Mouse (Mus musculus): ENCODE measurements around the gene Il10rb.

Il10rb gene

GRCm38 (mm10) chr16:91405640-91406584 lies at the start of gene Il10rb:
Gene Il10rb (plus strand): TSS chr16:91406164.
- peak; percentile 77 for DNase-seq (ENCODE audit: low spot score)

GRCm38 (mm10) chr16:91356760-91357525 lies 49.0 kb upstream of the Il10rb start:
- DNase-seq (ENCODE audit: low spot score) = no peak

- no peak for DNase-seq (ENCODE audit: low spot score)
These were observed 48.5 kb upstream of the Il10rb start for GRCm38 (mm10) chr16:91357526-91357900.

- peak; percentile 51 for DNase-seq (ENCODE audit: low spot score)
These were observed 47.4 kb upstream of the Il10rb start for GRCm38 (mm10) chr16:91358555-91358954.

- DNase-seq (ENCODE audit: low spot score) = no peak
These were observed 46.4 kb upstream of the Il10rb start for GRCm38 (mm10) chr16:91359531-91359930.

GRCm38 (mm10) chr16:91360162-91360561 lies 45.8 kb upstream of the Il10rb start:
- DNase-seq (ENCODE audit: low spot score) = no peak

GRCm38 (mm10) chr16:91362006-91362405 lies 44.0 kb upstream of the Il10rb start:
- DNase-seq (ENCODE audit: low spot score) = no peak

- DNase-seq (ENCODE audit: low spot score) = peak; percentile 68
These were observed 43.2 kb upstream of the Il10rb start for GRCm38 (mm10) chr16:91362616-91363272.

- DNase-seq (ENCODE audit: low spot score) = no peak
These were observed 42.5 kb upstream of the Il10rb start for GRCm38 (mm10) chr16:91363483-91363882.

- DNase-seq (ENCODE audit: low spot score) = no peak
These were observed 39.4 kb upstream of the Il10rb start for GRCm38 (mm10) chr16:91366567-91366966.

GRCm38 (mm10) chr16:91367066-91367465 lies 38.9 kb upstream of the Il10rb start:
- no peak for DNase-seq (ENCODE audit: low spot score)

GRCm38 (mm10) chr16:91372577-91373472 lies 33.1 kb upstream of the Il10rb start, which contains the start of gene Ifnar2:
Gene Ifnar2 (plus strand): TSS chr16:91372783.
- peak; percentile 77 for DNase-seq (ENCODE audit: low spot score)

- no peak for DNase-seq (ENCODE audit: low spot score)
These were observed 32.3 kb upstream of the Il10rb start for GRCm38 (mm10) chr16:91373473-91374252.

- DNase-seq (ENCODE audit: low spot score) = no peak
These were observed 31.7 kb upstream of the Il10rb start for GRCm38 (mm10) chr16:91374253-91374634.

GRCm38 (mm10) chr16:91376701-91377100 lies 29.3 kb upstream of the Il10rb start:
- DNase-seq (ENCODE audit: low spot score) = no peak

- no peak for DNase-seq (ENCODE audit: low spot score)
These were observed 27.5 kb upstream of the Il10rb start for GRCm38 (mm10) chr16:91378431-91378986.

- no peak for DNase-seq (ENCODE audit: low spot score)
These were observed 27.0 kb upstream of the Il10rb start for GRCm38 (mm10) chr16:91378991-91379390.

GRCm38 (mm10) chr16:91379412-91379811 lies 26.6 kb upstream of the Il10rb start:
- no peak for DNase-seq (ENCODE audit: low spot score)

- no peak for DNase-seq (ENCODE audit: low spot score)
These were observed 25.8 kb upstream of the Il10rb start for GRCm38 (mm10) chr16:91380151-91380550.

- DNase-seq (ENCODE audit: low spot score) = no peak
These were observed 24.4 kb upstream of the Il10rb start for GRCm38 (mm10) chr16:91381606-91382005.
